Mouse (Mus musculus) monocyte, adult 5-6 weeks (primary cell): ENCODE measurements around the gene Tbx1. TPM values are rescaled to one million over a fixed set of nuclear protein-coding genes. Genes with fewer than 3 reads are reported as not detected.

Experiments
- ATAC-seq: fragments of 153-309, 156-312 bp; replicated peaks from 2 replicates; pipeline ENCODE4 v1.8.0; 2017; ENCODE audit warnings: mild to moderate bottlenecking; ENCODE audit not compliant: low TSS enrichment, insufficient number of reproducible peaks, severe bottlenecking, poor library complexity, low FRiP score
- total RNA-seq: library from RNA; stranded (forward); fragments of 200-1000, 200-491, 200-594 nt; gene quantifications from 3 replicates; pipeline ENCODE4 v1.2.3, GENCODE M21; 2017

Tbx1 gene
- total RNA-seq, 1 experiment from 2014 or later: not detected

DNA sequence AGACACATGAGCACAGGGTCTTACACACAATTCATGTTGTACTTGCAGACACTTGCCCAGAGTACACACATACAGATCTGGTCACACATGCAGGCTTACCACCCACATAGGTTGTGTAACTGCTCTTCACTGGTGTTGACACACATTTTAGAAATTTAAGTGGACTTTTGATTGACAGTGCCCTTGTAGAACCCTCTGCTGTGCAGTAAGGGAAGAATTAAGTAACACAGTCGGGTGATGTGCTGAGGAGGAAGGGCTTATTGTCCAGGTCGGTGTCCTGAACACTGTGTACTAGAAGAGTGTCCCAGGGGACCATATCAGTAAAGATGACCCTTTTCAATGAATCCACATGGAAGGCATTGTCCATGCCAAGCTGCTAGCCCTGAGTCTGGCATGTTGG lies 3.5 kb upstream of the Tbx1 start:
- no peak for ATAC-seq

DNA sequence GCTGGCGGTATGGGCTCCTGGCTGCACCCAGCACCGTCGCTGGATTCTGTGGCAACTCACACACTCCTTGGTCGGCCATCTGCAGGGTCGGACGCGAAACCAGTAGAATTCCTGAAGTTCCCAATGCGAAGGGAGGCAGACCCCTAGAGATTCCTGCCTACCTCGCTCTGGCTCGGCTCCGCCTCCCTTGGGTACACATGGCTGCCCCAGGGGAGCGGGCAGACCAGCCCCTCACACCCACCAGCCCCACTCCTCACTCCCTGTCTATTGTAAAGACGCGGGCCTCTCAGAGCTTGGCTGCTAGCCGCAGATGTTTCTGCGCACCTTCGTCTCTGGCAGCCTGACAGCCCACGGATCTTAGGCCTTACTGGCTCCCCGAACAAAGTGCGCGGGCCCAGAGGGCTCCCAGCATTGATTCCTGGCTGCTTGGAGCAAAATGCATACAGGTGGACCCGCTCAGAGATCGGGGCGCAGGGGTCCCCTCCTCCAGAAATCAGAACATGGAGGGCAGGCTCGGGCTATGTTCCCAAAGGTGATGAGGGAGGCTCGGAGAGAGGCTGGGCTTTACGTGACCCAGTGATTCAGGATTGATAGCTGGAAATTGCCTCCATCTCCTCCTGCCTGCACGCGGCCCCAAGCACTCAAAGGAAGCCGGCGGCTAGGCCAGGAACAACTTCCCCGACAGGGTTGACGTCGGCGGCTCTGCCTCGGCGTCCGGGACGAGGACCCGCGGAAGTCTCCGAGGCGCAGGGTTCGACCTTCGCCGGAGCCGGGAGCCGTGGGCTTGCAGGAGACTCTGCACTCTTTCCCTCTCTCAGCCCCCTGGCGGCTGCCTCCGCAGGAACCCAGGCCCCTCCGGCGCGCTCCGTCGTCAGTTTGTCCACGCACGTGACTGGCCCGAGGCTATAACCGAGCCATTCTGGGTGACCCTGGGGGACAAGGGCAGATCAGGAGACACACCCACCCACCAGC lies 862 bp upstream of the Tbx1 start:
- ATAC-seq: no peak

DNA sequence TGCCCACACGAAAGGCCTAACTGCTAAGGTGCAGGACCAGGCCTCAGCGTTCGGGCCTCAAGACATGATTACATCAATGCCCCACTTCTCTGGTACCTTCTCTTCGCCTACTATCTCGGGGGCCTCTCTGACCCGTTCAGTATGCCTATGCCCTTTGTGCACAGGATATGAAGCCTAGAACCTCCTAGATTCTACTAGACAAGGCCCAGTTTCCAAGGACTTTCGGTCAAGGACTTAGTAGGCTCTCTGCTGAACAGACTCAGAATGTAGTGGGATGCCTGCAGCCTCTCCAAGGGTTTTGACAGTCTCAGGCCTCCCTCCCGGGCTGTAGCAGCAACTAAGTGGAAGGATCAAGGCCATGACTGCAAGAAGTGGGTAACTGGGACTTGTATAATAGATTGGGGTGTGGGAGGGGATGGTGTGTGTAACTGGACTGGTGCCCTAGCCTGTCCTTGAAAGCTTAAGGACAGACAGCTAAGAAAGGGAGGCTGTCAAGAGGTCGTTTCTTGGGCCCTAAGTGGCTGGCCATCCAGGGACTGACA lies 1.3 kb downstream of the Tbx1 start:
- ATAC-seq: no peak

DNA sequence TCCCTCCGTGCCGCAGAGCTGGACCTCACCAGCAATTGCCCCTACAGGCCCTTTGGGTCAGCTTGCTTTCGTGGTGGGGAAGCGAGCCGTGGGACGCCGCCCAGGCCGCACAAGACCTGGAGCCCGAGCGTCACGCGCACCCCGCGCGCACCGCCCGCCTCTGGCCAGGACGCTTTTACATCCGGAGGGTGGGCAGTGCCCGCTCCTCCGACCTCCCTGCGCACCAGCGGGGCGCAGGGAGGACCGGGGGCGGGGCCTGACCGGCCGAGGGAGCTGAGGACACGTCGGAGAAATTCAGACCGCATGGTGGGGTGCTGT lies 1.8 kb downstream of the Tbx1 start:
- no peak for ATAC-seq

DNA sequence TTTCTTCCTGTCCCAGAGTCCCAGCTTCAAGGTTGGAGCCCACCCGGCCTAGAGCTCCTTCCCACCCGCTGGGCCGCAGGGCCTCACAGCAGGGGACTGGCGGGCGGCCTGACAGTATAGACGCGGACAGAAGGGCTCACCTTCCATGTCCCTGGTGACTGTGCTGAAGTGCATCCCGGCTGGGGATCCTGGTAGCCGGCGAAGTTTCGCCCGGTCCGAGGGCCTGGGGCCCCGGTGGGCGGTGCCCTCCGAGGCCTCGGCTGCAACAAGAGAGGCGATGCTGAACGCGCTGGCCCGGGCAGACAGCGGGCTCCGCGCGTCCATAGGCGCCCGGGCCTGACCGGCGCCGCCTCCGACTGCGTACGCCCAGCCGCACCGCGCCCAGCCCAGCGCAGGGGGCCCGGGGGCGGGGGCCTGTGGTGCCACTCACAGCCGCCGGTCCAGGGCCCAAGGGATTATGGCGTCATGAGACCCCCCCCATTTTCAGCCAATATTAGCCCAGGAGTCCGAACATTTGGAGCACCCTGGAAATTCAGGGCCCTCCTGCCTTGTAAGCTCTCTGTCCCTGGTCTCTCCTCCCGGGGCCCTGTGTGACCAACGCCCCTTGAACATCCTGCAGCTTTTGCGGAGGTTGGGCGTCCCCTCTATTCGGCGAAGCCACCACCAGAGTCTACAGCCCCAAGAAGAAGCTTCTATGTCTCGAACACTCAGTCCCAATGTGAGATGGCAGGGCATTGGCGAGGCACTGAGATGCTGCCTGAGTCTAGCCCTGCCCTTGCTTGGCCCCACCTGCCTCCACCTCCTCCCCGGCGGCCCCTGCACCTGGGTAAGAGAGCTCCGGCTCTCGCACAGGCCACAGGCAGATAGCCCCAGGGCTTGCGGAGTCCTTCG lies 2.4 kb downstream of the Tbx1 start:
- ATAC-seq: no peak

DNA sequence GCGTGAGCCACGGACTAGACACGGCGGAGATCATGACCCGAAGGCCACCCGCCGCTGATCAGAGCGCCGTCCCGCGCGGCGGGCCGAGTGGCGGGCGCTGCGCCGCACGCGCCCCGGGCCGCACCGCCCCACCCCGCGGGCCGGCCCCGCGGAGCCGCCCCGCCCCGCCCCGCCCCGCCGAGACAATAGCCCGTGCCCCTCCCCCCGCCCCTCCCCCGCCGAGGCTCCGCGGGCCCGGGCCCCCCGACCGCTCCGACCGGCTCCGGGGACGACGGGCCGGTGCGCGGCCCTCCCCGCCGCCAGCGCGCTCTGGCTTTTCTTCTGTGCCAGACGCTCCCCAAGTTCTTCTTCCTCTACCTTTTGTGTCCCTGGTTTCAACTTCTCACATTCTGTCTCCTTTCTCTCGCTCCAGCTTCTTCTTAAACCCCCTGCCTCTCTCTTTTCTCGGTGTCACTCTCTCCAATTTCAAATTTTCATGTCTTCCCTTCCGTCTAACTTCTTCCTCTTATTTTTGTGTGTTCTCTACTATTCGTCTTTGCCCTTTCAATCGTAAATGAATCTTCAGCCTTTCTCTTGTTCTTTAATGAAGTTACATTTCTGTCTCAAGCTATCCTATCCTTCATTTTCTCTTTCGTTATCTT lies 3.4 kb downstream of the Tbx1 start:
- ATAC-seq: no peak

DNA sequence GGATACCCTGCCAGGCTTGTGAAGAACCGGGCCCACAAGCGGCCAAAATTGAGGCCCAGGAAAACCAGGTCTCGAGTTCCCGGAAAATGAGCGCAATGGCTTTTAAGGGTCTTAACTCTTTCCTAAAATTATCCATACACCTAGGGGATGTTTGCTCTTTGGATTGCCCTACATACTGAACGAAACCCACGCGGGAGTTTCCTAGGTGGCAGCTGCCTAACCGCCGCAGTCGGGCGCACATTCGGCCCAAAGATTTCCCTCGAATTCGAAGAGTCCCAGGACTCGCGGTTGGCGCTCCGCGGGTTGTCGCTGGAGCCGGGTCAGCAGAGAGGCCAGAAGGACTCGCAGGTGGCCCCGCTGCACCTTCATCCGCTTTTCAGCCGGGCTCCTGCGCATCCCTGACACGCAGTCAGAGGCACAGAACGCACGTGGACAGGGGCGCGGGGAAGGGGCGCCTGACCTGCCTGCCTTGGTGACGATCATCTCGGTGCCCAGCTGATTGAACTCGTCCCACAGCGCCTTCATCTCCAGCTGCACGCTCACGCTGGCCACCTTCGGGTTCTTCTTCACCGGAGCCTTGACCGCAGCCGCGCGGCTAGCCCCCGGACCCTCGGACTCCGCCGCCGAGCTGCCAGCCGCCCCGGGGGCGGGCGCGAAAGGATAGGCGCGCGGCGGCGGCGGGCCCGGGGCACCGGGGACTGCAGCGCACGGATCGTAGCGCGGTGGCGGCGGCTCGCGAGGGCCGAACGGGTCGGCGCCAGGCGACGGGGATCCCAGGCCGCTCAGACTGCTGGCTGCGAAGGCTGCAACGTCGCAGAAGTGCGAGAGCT lies 4.2 kb downstream of the Tbx1 start:
- no peak for ATAC-seq

DNA sequence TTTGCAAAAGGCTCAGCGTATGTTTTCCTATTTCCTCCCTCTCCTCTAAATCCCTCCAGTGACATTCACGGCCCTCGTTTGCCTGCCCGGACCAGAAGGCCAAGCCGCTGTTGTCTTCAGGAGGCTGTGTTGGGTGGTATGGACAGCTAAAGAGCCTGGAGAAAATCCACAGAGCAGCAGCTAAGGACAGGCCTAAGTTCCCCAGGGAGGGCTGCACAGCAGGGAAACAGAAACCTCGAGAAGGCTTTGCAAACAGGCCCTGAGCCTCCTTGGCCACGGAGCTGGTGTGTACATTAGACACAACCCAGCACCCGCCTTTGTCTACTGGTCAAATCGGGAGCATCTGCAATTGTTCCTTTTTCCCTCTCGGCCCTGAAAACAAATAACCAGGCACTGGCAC lies 4.8 kb downstream of the Tbx1 start:
- no peak for ATAC-seq

DNA sequence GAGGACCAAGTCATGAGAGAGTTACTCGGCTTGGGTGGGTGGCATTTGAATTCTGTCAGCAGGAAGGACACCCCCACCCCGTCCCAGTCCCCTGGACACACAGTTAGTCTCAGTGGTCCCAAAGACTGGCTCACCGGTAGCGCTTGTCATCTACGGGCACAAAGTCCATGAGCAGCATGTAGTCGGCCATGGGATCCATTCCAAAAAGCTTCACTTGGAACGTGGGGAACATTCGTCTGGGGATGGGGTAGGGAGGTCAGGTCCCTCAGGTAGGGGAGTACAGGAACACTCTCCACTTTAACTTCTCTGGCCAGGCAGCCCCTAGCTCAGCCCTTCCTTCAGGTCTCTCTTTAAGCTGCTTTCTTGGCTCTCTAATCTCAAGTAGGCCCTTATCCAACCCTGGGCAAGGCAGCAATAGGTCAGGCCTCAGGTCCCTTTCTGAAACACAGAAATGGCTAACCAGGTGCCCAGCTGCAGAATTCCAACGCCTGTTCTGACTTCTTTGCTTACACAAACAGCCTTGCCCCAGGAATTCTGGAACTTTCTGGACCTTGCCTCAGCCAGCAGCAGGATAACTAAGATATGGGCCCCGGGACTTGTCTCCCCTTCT lies 5.5 kb downstream of the Tbx1 start:
- ATAC-seq: no peak

DNA sequence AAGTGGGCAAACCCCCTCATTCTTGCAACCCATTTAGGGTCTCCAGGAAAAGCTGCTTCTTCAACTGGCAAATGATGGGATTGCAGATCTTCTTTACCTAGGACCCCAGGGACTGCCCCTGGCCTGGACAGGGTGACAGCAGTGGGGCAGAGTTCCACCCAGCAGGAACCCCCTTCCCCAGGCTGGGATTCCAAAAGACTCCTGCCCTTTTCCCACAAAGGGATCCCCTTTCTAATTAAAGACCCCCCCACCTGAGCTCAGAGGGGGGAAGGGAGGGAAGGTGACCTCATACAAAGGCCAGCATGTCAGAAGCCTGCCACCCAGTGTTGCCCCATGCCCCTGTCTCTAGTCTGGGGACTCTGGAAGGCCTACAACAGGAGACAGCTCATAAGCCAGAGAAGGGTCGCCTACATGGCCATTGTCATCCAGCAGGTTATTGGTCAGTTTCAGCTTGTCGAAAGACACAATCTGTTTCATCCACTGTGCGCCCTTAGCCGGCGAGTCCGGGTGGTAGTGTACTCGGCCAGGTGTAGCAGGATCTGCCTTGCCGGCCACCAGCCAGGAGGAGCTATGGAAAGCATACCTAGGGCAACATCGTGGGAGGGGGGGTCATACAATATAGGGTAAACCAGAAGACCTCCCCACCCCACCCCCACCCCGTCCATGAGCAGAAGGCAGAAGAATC lies 6.7 kb downstream of the Tbx1 start:
- ATAC-seq: no peak

DNA sequence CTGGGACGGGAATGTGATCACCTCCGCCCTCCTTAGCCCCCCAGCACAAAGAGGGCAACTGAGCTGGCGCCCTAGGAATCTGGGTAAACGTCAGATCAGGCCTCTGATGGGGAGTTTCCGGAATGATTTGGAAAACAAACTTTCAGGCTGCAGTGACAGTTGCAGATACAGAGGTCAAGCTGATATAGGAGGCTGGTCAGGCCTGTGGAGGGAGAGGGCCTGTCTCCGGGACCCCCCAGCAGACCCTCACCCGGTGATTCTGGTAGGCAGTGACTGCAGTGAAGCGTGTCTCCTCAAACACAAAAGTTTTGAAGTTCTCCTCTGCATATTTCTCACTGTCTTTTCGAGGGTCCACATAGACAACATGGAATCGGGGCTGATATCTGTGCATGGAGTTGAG lies 7.3 kb downstream of the Tbx1 start:
- no peak for ATAC-seq

DNA sequence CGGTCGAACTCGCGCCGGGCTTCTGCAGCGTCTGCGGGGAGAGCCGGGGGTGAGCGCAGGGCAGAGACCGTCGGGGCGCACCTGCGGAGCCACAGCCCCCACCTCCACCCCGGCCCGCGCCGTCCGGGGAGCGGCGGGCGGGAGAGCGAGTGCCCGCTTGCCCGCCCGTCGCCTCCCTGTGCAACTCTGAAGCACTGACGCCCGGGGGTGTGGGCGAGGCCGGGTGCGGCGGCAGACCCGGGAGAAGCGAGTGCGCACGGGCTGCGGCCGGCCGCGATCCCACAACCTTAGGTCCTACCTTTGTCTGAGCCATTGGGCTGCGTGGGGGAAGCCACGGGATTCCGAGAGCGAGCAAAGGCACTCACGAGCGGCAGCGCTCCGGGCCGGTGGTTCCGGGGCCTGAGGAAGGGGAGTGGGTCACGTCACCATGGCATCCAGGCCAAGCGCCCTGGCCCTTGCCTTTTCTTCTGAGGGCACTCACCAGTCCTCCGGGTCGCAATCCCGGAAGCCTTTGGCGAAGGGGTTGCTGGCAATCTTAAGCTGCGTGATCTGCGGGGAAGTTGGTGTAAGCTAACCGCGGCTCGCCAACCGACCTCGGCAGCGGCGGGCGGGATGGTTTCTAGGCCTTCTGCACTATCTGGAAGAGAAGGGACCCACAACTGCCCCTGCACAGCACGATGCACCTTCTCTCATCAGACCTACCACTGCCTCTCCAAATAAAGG lies 7.9 kb downstream of the Tbx1 start:
- no peak for ATAC-seq

DNA sequence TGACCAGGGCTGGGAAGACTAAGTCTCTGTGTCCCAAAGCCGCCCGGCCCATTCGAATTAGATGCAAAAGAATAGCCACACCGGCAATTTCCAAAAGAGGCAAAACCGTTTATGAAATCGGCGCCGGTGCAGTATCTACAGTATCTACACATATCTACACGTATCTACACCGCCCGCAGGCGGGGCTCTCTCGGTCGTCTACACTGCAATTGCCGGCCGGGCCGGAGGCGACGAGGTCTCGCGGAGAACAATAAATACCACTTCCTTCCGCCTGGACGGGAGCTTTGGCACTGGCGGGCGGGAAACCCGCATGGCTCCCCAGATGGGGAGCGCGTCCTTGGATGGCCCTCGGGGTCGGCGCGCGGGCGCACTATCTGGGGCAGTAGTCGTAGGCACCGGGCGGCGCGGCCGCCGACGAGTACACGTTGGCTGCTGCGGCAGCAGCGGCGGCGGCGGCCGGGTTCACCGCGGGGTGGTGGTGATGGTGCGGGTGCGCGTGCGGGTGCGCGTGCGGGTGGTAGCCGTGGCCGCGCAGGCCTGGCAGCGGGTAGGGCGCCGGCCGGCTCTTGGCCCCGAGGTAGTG lies 8.8 kb downstream of the Tbx1 start:
- no peak for ATAC-seq

DNA sequence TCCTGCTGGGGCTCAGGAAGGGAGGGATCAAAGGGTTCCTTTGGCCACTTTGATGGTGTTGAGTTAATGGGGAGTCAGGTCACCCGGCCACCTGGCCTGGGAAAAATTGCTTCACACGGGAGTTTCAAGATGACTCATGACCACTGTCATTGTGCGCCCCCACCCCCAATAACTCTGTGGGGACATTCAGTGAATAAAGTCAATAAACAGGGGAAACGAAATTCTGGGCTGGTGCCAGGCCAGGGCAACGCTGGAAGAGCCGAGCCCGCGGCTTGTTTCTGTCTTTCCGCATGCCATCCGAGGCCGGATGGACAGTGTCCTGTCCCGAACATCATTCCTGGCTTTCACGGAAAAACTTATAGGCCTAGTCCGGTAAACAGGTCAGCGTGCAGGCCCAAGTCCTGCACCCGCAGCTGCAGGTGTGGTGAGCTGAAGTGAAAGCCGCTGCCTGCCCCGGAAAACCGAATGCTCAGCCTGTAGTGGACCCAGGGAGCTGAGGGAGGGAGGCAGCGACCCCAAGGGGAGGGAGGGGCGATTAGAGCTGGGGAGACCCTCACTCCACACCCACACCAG lies 9.3 kb downstream of the Tbx1 start:
- no peak for ATAC-seq

DNA sequence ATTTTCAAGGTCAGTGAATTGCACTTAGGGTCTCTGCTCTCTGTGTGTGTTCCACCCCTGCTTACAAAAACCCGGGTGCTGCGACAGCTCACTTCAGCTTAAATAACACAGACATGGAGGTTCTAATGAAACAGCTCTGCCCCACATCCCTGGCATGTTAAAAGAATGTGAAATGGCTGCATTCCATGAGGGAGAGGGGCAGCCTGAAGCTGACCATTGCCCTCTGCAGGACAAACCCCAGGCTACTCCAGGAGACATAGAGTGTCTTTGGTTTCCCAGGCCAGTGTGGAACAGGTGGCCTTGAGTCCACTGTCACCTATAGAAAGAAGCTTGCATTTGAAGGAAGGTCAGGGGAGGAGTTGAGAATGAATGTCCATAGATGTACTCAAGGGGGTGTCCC lies 10.1 kb downstream of the Tbx1 start:
- ATAC-seq: no peak

DNA sequence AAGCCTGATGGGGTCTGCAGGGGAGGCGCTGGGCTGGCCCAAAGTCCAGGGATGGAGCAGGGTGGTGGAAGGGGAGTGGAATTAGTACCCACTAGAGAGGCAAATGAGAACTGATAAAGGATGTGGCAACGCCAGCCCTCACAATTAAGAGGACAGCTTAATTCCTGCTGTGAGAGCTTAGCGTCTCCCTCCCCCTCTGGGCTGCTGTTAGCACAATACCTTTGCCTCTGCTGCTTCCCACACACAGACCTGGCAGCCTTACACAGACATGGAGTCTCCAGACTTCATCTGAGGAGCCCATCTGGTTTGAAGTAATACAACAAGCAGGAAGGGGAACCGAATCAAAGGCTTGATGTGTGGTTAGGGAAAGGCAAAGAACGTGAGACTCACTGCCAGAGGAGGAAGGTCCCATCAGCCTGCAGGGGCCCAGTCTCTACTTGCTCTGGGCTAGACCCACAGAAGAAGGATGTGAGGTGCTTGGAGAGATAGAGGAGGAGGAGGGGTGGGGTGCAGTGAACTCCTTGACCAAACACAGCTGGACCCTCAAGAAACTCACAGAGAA lies 12.8 kb downstream of the Tbx1 start:
- ATAC-seq: no peak
